Mouse (Mus musculus): ENCODE data around the gene Hsf2bp.

Gene Hsf2bp

DNA sequence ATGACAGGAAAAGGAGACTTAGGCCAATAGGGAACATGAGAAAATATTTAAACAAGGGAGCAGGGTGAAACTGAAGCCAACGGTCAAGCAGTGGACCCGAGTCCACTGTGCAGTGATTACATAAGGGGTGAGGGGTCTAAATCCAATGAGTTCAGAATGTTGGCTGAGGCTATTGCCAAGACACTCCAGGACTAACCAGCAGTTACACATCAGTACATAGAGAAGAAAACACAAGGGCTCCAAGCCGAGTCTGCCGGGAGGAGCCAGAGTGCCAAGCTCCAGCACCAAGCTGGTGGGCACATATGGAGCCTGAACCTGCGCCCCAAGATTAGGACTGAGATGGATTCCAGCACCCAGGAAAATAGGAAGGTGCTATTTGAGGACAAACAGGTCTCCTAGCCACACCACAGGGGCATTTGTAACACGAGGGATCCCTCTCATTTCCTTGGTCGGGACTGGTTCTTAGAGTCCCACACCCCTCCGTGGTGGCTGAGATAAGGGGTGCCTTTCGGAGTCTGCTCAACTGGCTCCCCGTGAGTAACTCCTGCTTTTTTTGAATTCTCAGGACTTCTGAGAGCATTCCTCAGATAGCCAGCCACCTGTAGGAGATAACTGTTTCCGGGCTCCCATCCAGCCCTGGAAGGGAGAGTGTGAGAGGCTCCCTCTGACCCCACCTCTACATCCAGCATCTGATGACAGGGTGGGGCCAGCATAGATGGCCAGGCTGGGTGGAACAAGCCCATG is 134.5 kb downstream of the Hsf2bp start:
- peak; percentile 83 for DNase-seq

DNA sequence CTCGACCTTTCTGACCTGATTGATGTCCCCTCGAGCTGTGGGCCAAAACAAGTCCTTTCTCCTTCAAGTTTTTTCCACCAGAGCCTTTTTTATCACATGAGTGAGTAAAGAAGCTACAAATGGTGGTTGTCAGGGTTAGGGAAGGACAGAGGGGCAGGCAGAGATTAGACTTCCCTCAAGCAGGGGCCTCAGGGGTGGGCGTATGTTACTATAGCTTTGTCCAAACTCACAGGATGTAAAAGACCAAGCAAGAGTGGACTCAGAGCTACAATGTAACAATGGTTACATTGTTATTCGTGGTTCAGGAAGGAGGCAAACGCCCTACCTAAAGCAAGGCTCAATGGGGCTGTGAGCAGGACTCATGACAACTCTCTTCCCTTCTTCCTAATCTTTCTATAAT is 137.2 kb downstream of the Hsf2bp start:
- no peak for DNase-seq

DNA sequence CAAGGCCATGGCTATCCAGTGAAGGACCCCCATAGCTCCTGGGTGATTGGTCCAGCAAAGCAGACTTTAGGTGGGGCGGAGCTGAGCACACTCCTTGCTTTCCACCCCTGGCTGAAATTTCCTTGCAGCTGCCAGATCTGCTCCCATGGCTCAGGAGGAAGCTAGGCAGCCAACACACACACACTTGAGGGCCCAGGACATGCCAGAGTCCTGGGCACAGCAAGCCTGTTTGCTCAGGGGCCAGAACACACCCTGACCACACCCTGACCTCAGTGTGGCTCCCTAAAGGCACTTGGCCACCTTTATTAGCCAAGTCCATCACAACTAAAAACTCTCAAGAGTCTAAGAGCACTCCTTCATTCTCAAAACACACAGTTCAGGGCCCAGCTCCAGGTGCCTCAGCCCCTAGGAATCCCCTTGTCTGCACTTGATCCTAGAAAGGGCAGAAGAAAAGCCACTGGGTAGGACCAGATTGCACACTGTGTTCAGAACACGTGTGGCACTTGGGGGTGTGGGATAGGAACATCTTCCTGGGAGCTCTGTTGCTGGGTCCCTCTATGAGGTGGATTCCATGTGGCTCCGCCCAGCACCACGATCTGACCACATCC is 138.9 kb downstream of the Hsf2bp start:
- DNase-seq, result peak; percentile 90

DNA sequence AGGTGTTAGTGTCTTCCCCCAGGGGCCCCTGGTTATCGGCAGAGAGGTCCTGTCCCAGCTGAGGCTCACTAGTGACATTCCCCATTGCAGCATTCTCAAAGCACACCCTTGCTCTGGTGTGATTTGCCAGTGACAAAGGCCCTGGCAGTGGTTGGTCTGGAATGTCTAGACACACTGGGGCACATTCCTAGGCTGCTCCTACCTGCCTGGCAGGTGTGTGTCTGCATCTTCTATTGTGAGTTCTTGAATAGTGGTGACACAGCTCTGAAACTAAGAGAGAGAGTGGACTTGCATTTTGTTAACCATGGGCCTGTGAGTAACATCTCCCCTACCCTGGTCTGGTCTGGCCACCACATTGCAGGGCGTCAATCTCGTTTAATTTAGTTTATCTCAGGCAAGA is 139.4 kb downstream of the Hsf2bp start:
- DNase-seq, result peak; percentile 59

DNA sequence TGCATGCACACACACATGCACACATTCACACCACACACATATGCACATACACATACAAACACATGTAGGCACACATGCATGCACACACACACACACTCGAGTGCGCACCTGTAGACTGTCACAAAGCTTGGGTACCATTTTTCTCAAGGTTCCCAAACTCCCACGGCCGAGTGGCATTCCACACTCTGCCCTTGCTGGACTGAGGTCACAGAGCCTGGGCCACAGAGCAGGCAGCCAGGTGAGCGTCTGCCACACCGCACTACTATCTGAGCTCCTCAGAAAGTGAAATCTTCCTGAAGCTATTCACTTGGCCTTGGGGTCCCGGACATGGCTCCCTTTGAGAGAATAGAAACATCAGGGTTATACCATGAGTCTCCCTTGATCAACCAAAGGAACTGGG is 139.8 kb downstream of the Hsf2bp start:
- no peak for DNase-seq

Measured in lung, postnatal 36 days (tissue).